Mouse (Mus musculus) heart, adult 18-20 months (tissue): ENCODE measurements around the gene Sumo1. TPM values are rescaled to one million over a fixed set of nuclear protein-coding genes. Genes with fewer than 3 reads are reported as not detected.
"Not testable (repeated sequence)": the region's sequence is repeated elsewhere in the genome, so short reads cannot be mapped to it uniquely, and the experiment has no call there.

ENCODE experiments used
- DNase-seq, 2 experiments: peaks; one replicate each; pipeline ENCODE4 v3.0.0; 2021 to 2022; ENCODE audit warnings: mixed read lengths in 1 of 2
- long read RNA-seq, 2 experiments: library from polyadenylated mRNA; stranded (forward); transcript quantifications; one replicate each; pipeline ENCODE4 v2.0.0; 2021
- total RNA-seq, 2 experiments: library from RNA; stranded (reverse); gene quantifications; 2 replicates each; pipeline ENCODE4 v1.2.3; 2021

Gene Sumo1
- 10 to 100 TPM; 57.6 to 67.6 TPM for total RNA-seq
- long read RNA-seq, experiment 1, transcript Sumo1-201 (5 exons, 1,215 nt) = major isoform, 79 of 130 reads
- long read RNA-seq, experiment 1, partial matches to known transcripts = 43 of 130 reads
- long read RNA-seq, experiment 1, other reads (novel, unspliced or antisense) = 8 of 130 reads
- long read RNA-seq, experiment 2, transcript Sumo1-201 (5 exons, 1,215 nt) = major isoform, 58 of 78 reads
- long read RNA-seq, experiment 2, partial matches to known transcripts = 18 of 78 reads
- long read RNA-seq, experiment 2, other reads (novel, unspliced or antisense) = 2 of 78 reads

DNA sequence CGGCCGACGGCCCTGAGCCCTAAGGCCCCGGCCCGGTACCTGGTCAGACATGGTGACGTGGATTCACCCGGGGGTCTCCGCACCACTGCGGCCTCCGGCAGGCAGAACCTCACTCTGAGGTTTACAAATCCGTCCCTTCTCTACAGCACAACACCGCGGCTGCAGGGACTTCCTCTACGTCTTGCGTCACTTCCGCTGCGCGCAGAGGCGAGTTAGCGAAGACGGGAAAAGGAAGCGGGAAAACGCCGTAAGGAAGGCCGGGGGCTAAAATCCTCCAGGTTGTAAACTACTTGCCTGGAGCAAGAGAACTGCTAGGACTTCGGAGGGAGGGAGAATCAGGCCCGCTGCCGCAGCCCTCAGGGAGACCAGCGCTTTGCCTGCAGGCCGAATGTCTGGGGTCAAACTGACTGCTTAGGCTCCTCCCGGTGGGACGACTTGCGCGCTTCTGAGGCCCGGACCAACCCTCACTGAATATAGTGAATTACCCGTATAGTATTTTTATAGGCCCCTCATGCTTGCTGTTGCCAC is at the start of gene Sumo1:
TSS of gene Sumo1 (minus strand) at position 194 of the 528 bp plus-strand sequence.
- DNase-seq = peak; percentile 92 to 93

DNA sequence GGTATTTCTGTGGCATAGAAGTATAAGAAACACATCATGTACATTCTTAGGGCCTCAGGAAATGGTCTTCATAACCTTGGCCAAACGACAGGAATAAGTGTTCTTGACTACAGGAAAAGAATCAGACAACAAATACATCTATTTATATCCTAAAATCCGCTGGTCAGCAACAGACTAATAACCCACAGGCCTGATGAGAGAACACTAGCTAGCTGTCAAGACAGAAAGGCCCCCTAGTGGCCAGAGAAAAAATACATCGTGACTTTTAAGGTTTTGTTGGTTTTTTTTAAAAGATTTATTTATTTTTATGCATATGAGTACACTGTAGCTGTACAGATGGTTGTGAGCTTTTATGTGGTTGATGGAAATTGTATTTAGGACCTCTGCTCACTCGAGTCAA is 49.3 kb upstream of the Sumo1 start:
- DNase-seq = peak; percentile 13 to 26

DNA sequence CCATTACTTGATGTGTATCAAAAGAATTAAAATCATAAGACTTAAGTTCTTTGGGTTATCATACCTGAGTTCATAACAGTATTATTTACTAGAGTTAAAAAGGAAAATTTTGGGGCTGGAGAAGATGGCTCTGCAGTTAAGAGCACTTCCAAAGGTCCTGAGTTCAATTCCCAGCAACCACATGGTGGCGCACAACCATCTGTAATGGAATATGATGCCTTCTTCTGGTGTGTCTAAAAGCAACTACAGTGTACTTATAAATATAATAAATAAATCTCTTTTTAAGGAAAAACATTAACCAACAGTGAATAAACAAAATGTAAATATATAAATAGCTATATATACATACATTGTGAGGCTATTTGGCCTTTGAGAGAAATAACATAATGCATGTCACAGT is 31.1 kb upstream of the Sumo1 start:
- peak in 1 of 2 experiments; percentile 45 for DNase-seq

- DNase-seq = no peak
Measured at GRCm38 (mm10) chr1:59698207-59698606, 27.6 kb upstream of the Sumo1 start.

- DNase-seq = no peak
Measured at GRCm38 (mm10) chr1:59697751-59698150, 27.1 kb upstream of the Sumo1 start.

GRCm38 (mm10) chr1:59690467-59690866 is 19.8 kb upstream of the Sumo1 start:
- DNase-seq = no peak

- DNase-seq = no peak
Measured at GRCm38 (mm10) chr1:59687493-59687892, 16.9 kb upstream of the Sumo1 start.

DNA sequence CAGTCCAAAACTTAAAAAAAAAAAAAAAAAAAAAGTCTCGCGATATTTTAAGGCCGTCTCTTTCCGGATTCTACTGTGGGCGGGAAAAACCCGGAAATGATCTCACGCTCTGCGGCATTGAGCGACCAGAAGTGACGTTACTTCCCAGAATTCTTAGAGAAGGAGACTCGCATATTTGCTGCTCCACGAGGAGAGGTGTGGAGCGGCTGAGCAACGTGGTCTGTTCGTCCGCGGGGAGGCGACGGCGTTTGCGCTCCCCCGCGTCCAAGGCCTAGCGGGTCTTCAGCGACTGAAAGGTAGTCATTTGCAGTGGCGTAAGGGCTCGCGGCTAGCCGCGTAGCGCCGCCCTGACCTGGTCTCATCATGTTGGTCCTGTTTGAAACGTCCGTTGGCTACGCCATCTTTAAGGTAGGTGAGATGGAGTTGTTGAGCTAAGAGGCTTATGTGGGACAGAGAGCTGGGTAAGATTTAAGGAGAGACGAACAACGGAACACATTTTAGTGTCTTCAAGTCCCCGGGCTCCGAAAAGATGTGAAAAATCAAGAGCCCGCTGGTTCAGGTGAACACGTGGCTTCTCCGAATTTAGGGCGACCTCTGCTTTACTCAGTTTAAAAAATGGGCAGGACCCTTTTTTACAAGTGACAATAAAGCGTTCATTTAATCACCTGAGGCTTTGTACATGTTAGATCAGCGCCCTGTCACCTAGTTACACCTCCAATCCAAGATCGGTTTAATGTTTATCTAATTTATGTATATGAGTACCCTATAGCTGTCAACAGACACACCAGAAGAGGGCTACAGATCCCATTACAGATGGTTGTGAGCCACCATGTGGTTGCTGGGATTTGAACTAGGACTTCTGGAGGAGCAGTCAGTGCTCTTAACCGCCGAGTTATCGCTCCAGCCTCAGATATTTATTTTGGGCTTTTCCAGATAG is 14.5 kb upstream of the Sumo1 start, which contains the start of gene Nop58:
TSS of gene Nop58 (plus strand) at position 153 of the 937 bp plus-strand sequence.
- DNase-seq = peak; percentile 92 to 95

GRCm38 (mm10) chr1:59683926-59684818 is 13.5 kb upstream of the Sumo1 start:
- DNase-seq = peak in 1 of 2 experiments; percentile 59

DNA sequence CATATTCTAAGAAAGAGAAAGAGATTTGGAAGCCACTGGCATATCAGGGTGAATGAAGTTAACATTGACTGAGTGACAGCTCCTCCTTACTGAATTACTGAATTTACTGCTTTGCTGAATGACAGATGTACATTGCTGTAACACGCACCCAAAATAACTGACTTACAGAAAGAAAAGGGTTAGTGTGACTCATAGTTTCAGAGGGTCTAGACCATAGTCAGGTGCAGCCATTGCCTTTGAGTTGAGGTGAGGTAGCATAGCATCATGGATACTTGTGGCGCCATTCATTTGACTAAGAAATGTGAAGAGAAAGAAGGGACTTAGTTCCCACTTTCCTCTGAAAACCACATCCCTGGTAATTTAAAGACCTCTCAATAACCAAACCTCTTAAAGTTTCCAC is 3.0 kb upstream of the Sumo1 start:
- no peak for DNase-seq

DNA sequence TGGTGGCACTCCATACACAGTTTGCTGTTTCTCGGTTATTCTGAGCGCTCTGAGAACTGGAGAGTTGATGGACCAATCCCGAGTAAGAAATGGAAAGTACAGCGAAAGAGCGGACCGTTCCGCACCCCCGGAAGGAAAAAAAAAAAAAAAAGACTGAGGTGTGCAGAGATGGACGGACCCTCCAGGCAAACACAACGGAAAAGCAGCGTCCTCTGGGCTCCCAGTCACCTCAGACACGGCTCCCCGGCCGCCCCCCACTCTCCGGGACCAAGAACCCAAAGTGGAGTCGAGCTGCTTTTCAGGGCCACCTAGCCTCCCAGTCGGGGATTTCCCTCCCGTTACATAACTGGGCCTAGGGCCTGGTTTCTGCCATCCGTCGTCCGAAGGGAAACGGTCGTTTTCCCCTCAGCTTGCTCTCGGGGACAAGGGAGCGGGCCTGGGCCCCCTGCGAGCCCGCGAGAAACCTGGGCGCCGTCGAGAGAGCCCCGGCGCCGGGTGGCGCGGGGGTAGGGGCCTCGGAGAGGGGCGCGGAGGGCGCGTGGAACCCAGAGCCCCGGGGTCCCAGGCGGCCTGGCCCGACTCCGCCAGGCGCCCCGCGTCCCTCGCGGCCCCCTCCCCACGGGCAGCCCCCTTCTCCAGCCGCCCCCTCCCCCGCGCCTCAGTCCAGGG is 538 bp downstream of the Sumo1 start:
- DNase-seq = peak; percentile 33 to 56

DNA sequence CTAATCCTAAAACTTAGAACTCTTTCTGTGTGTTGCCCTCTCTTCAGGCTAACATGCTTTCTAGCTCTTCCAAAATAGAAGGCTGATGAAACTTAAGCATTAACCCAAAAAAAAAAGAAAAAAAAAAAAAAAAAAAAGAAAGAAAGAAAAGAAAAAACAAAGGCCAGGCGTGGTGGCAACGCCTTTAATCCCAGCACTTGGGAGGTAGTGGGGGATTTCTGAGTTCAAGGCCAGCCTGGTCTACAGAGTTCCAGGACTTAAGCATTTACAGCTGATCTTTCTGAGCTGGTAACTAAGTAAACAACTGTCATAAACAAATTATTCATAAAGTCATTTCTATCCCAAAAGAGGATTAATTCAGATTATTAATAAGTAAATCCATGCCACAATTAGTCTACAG is 1.8 kb downstream of the Sumo1 start:
- no peak for DNase-seq

DNA sequence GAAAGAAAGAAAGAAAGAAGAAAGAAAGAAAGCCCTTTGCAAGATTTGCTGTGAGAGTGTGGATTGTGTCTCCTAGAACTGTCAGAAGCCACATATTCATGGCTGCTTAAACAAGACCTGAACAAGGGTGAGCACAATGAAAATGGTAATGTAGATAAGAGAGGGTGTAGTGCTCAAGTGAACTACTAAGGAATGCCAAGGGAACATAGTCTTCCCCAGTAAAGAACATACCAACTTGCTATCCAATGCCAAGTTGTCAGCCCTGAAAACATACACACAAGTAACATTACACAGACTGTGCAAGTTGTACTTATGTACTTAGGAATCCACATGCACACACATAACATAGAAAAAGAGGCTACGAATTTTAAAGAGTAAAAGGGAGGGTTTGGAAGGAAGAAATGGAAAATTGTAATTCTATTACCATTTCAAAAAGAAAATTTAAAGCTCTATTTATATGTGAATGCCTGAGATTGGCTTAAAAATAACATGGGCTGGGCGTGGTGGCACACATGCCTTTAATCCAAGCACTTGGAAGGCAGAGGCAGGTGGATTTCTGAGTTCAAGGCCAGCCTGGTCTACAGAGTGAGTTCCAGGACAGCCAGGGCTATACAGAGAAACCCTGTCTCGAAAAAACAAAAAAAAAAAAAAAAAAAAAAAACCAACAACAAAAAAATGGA is 7.0 kb downstream of the Sumo1 start:
- no peak for DNase-seq

- no peak for DNase-seq
Measured at GRCm38 (mm10) chr1:59656244-59657171, 14.1 kb downstream of the Sumo1 start.

- DNase-seq = no peak
Measured at GRCm38 (mm10) chr1:59653243-59653911, 17.3 kb downstream of the Sumo1 start.

DNA sequence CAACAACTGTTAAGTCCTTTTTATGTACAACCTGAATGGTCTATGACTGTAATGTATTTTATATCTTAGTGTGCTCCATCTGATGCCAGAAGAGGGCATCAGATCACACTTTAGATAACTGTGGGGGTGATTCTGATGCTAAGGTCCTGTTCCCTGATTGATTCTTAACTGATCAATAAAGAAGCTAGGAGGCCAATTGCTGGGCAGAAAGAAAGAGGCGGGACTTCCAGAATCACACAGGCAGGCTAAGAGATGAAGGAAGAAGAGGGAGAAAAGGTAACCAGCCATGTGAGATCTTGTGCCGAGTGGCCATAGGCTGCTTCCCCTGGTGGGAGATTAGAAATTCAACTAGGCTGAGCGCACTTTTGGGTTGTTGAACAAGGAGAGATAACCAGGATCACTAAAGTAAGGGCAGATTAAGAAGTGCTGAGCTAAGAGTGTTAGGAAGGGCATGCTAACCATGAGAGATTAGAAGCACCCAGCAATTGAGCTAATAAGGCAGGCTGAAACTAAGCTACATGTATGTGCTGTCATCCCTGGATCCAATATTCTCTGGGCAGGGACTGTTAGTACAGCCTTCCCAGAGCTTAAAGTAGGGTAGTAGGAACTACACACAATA is 19.3 kb downstream of the Sumo1 start:
- no peak for DNase-seq

DNA sequence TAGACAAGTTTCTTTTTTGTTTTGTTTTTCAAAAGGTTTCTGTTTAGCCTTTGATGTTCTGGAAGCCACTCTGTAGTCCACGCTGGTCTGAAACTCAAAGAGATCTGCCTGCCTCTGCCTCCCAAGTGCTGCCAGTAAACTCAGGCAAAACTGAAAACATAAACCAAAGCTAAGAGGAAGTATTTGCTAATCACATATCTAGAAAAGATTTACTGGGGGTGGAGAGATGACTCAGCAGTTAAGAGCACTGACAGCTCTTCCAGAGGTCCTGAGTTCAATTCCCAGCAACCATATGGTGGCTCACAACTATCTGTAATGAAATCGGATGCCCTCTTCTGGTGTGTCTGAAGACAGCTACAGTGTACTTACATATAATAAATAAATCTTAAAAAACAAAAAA is 24.1 kb downstream of the Sumo1 start:
- not testable (repeated sequence) for DNase-seq

- no peak for DNase-seq
Measured at GRCm38 (mm10) chr1:59642488-59642887, 28.1 kb downstream of the Sumo1 start.
